Mouse (Mus musculus) heart, embryonic 11.5 days (tissue): ENCODE results near the gene Scn4a. TPM values are rescaled to one million over a fixed set of nuclear protein-coding genes. Genes with fewer than 3 reads are reported as not detected.
"Not testable (repeated sequence)": the region's sequence is repeated elsewhere in the genome, so short reads cannot be mapped to it uniquely, and the experiment has no call there.

Experiments
- ATAC-seq: fragments of 200-750 bp; cut with Nextera tagmentation; replicated peaks from 2 replicates; pipeline ENCODE4 v1.8.0; 2017; ENCODE audit warnings: moderate library complexity; ENCODE audit not compliant: insufficient number of reproducible peaks, low FRiP score, low TSS enrichment
- H3K27ac ChIP-seq: fragments of 300-500 bp; sonication (generic); 2 replicates; pipeline ENCODE4 v1.5.1; 2014; ENCODE audit warnings: mild to moderate bottlenecking, low read depth, low read length
- H3K27me3 ChIP-seq: fragments of 300-500 bp; sonication (generic); 2 replicates; pipeline ENCODE4 v1.6.1; 2014; ENCODE audit warnings: mild to moderate bottlenecking, low read length, mixed read lengths; ENCODE audit not compliant: control insufficient read depth, insufficient read depth
- H3K36me3 ChIP-seq: fragments of 300-500 bp; sonication (generic); 2 replicates; pipeline ENCODE4 v1.6.1; 2014; ENCODE audit warnings: mild to moderate bottlenecking, low read length, moderate library complexity, mixed read lengths; ENCODE audit not compliant: control insufficient read depth, insufficient read depth
- H3K4me1 ChIP-seq: fragments of 300-500 bp; sonication (generic); 2 replicates; pipeline ENCODE4 v1.6.1; 2014; ENCODE audit warnings: low read length; ENCODE audit not compliant: control insufficient read depth, insufficient read depth
- H3K4me2 ChIP-seq: fragments of 300-500 bp; sonication (generic); 2 replicates; pipeline ENCODE4 v1.6.1; 2014; ENCODE audit warnings: mild to moderate bottlenecking, moderate library complexity
- H3K4me3 ChIP-seq: fragments of 300-500 bp; sonication (generic); 2 replicates; pipeline ENCODE4 v1.5.1; 2014; ENCODE audit warnings: low read depth, low read length
- H3K9ac ChIP-seq: fragments of 300-500 bp; sonication (generic); 2 replicates; pipeline ENCODE4 v1.6.1; 2014; ENCODE audit warnings: mild to moderate bottlenecking, low read depth, low read length, moderate library complexity
- H3K9me3 ChIP-seq: fragments of 300-500 bp; sonication (generic); replicated peaks from 2 replicates; pipeline ENCODE4 v1.6.1; 2016; ENCODE audit warnings: low read length; ENCODE audit not compliant: control insufficient read depth
- WGBS: fragments of 180-500 bp; shearing (Covaris S2); extraction: QIAGEN DNeasy Blood & Tissue Kit; methylation state at CpG from one replicate; pipeline ENCODE4 v1.1.7; 2014; ENCODE audit not compliant: insufficient replicate concordance; 5-methylcytosine and 5-hydroxymethylcytosine counted together
- polyA plus RNA-seq: library from polyadenylated mRNA; unstranded; fragments of >200 nt; fragmentation: Nextera tagmentation; extraction: Ambion mirVana; gene quantifications from 2 replicates; pipeline ENCODE4 v1.2.1, GENCODE M21; 2014

The Scn4a gene
- polyA plus RNA-seq, 1 experiment from 2014 or later, result 0.07 TPM

DNA sequence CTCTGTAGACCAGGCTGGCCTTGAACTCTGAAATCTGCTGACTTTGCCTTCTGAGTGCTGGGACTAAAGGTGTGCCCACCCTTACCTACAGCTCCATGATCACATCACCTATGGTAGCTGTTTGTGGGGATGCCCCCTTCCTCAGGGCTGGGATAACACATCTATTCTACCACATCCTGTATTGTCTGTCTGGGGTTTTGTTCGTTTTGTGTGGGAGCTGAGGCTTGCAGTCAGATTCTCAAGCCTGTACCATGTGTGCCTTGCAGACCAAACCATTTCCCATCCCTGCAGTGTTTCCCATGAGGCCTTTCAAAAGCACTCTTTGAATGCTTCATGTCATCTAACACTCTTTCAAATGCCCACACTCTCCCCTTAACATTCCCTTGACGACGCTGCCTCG is 1.1 kb downstream of the Scn4a start:
- Histone ChIP-seq H3K9ac (no peak overlapping the region), H3K27me3 (no peaks in the 10 kb centered on the region), H3K27ac (no peak overlapping the region), H3K4me1 (peaks cover 12% of the 10 kb centered on the region), H3K4me2 (no peak overlapping the region), H3K9me3 (no peaks in the 10 kb centered on the region), H3K4me3 (no peak overlapping the region), H3K36me3 (no peaks in the 10 kb centered on the region)
- 54% methylated on average over 4 of the region's 4 CpGs for WGBS
- ATAC-seq, result no peak

- Histone ChIP-seq H3K4me1 (peaks cover 12% of the 10 kb centered on the region), H3K9me3 (no peaks in the 10 kb centered on the region), H3K4me3 (no peak overlapping the region), H3K9ac (no peak overlapping the region), H3K4me2 (no peak overlapping the region), H3K36me3 (no peaks in the 10 kb centered on the region), H3K27me3 (no peaks in the 10 kb centered on the region), H3K27ac (no peak overlapping the region)
- ATAC-seq, result no peak
- WGBS, result 49% methylated on average over 3 of the region's 3 CpGs
Measured at GRCm38 (mm10) chr11:106351253-106351652, 1.8 kb downstream of the Scn4a start.

DNA sequence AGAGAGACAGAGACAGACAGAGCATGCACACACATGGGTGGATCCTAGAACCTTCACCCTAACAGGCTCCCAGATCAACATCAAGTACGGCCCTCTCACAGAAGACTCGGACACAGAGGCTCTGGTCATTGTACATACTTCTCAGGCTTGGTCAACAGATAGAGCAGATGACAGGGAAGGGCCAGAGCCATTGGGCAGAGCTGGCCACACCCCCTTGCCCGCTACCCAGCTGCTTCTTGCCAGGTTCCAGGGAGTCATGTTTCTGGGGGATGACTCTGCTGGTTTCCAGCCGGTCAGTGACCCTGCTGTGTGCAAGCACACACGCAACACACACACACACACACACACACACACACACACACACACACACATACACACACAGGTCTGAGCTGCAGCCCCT is 2.2 kb downstream of the Scn4a start:
- no peak overlapping the region for H3K4me2 ChIP-seq
- no peaks in the 10 kb centered on the region for H3K27me3 ChIP-seq
- no peaks in the 10 kb centered on the region for H3K36me3 ChIP-seq
- no peak overlapping the region for H3K4me3 ChIP-seq
- no peaks in the 10 kb centered on the region for H3K9me3 ChIP-seq
- ATAC-seq, result no peak
- no peak overlapping the region for H3K27ac ChIP-seq
- H3K9ac ChIP-seq, result no peak overlapping the region
- peaks cover 11% of the 10 kb centered on the region for H3K4me1 ChIP-seq
- 51% methylated on average over 5 of the region's 5 CpGs for WGBS

DNA sequence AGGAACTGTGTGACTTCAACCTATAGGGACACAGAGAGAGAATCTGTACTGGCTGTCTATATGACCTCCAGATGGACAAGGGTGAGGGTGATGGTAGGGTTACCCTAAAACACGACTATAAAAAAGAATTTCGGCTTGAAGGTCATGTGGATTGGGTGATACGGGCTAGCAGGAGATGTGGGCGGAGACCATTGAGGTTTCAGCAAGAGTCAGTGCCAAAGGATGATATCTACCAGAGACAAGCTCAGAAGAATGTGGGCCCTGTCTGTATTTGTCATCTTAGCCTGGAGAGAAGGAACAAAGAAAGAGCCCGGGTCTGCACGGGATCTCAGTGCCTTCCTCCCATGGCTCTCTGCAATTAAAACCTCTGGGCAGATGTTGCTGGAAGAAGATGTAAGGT is 3.3 kb downstream of the Scn4a start:
- Histone ChIP-seq H3K27ac (no peak overlapping the region), H3K9ac (no peak overlapping the region), H3K4me3 (no peak overlapping the region), H3K4me1 (0 out of 2 replicates have a peak, but pooled peaks cover 7% of the 10 kb centered on the region), H3K27me3 (no peaks in the 10 kb centered on the region), H3K9me3 (no peaks in the 10 kb centered on the region), H3K36me3 (no peaks in the 10 kb centered on the region), H3K4me2 (no peak overlapping the region)
- ATAC-seq, result no peak
- WGBS, result 75% methylated on average over 6 of the region's 6 CpGs

GRCm38 (mm10) chr11:106344910-106345309 is 8.2 kb downstream of the Scn4a start:
- Histone ChIP-seq H3K27me3 (no peaks in the 10 kb centered on the region), H3K4me2 (no peak overlapping the region), H3K36me3 (no peaks in the 10 kb centered on the region), H3K9ac (no peak overlapping the region), H3K4me3 (no peak overlapping the region), H3K4me1 (peaks cover 3% of the 10 kb centered on the region), H3K9me3 (no peaks in the 10 kb centered on the region), H3K27ac (no peak overlapping the region)
- 55% methylated on average over 6 of the region's 6 CpGs for WGBS
- ATAC-seq, result no peak

GRCm38 (mm10) chr11:106340990-106341520 is 12.0 kb downstream of the Scn4a start:
- Histone ChIP-seq H3K27ac (no peak overlapping the region), H3K9me3 (no peaks in the 10 kb centered on the region), H3K27me3 (no peaks in the 10 kb centered on the region), H3K36me3 (no peaks in the 10 kb centered on the region), H3K4me1 (peaks cover 3% of the 10 kb centered on the region), H3K9ac (no peak overlapping the region), H3K4me3 (no peak overlapping the region), H3K4me2 (no peak overlapping the region)
- ATAC-seq, result no peak
- 57% methylated on average over 9 of the region's 9 CpGs for WGBS

GRCm38 (mm10) chr11:106339323-106339722 is 13.8 kb downstream of the Scn4a start:
- not testable (repeated sequence) for H3K36me3 ChIP-seq

GRCm38 (mm10) chr11:106338870-106339269 is 14.2 kb downstream of the Scn4a start:
- whole genome bisulfite sequencing, result 70% methylated on average over 7 of the region's 7 CpGs
- Histone ChIP-seq H3K9ac (no peak overlapping the region), H3K36me3 (no peaks in the 10 kb centered on the region), H3K27me3 (no peaks in the 10 kb centered on the region), H3K27ac (no peak overlapping the region), H3K4me1 (peaks cover 7% of the 10 kb centered on the region), H3K4me2 (no peak overlapping the region), H3K9me3 (no peaks in the 10 kb centered on the region), H3K4me3 (no peak overlapping the region)
- no peak for ATAC-seq

More at GRCm38 (mm10) chr11:106339323-106339722, 13.8 kb downstream of the Scn4a start:
- 81% methylated on average over 4 of the region's 4 CpGs for whole genome bisulfite sequencing
- not testable (repeated sequence) for H3K9ac ChIP-seq, H3K9me3 ChIP-seq, H3K4me2 ChIP-seq, H3K27ac ChIP-seq, ATAC-seq, H3K4me3 ChIP-seq, H3K27me3 ChIP-seq, H3K4me1 ChIP-seq

DNA sequence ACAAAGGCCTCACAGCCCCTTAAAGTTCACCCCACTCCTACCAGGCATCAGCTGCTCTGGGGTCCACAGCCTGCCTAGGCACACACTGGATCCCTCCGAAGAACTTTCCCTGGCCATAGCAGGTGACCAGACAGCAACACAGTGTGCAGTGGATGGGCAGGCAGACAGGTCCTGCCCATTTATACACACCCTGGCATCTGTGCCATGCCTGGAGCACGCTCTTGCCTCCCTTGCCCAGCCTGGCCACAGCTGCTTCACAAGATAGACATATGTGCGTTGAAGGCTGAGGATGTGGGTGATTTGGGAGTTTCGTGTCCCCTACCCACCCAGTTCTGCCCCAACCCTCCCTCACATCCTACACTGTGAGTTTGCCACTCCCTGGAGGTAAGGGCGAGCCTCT is 15.1 kb downstream of the Scn4a start:
- H3K9me3 ChIP-seq, result no peaks in the 10 kb centered on the region
- H3K4me3 ChIP-seq, result no peak overlapping the region
- H3K36me3 ChIP-seq, result no peaks in the 10 kb centered on the region
- H3K4me2 ChIP-seq, result no peak overlapping the region
- no peaks in the 10 kb centered on the region for H3K27me3 ChIP-seq
- no peak for ATAC-seq
- 72% methylated on average over 5 of the region's 5 CpGs for WGBS
- peaks cover 7% of the 10 kb centered on the region for H3K4me1 ChIP-seq
- no peak overlapping the region for H3K9ac ChIP-seq
- no peak overlapping the region for H3K27ac ChIP-seq
